Comparison of ENCODE assay signal across 9 mouse cellular contexts in genomic region chr6:50526597-50527024, GRCm38 (mm10). TPM values are rescaled to one million over a fixed set of nuclear protein-coding genes. Genes with fewer than 3 reads are reported as not detected.
DNase-seq lines count a peak whose midpoint lies in the region; ATAC-seq lines count a peak whose summit lies in the region.
"Had no signal": no experiment of that assay in that cellular context is flagged by ENCODE, and none has a peak within 500 bp of the region (broad histone marks: within the 10 kb centered on the region; RNA-seq: fewer than 3 reads in every experiment).

No protein-coding gene starts in this region.

- peak; percentile 79 for ATAC-seq in erythroid progenitor cell, adult 5-6 weeks (replicated peaks; ENCODE audit: low FRiP score, poor library complexity, severe bottlenecking)
- peak; percentile 56; the same call in 1 of the 2 replicates for ATAC-seq in intestine, embryonic 16.5 days
- no peak for ATAC-seq in limb, embryonic 11.5 days (ENCODE audit: insufficient number of reproducible peaks, low FRiP score, low TSS enrichment, low read depth)
- no peak for ATAC-seq in neural tube, embryonic 11.5 days (ENCODE audit: insufficient read depth, low FRiP score, low TSS enrichment)

- no peaks in the 10 kb centered on the region for H3K9me3 ChIP-seq in intestine, embryonic 16.5 days (ENCODE audit: control insufficient read depth, low read length)
- H3K9me3 ChIP-seq in limb, embryonic 11.5 days (ENCODE audit: control insufficient read depth, low read length), result no peaks in the 10 kb centered on the region
- H3K9me3 ChIP-seq in neural tube, embryonic 11.5 days (ENCODE audit: control insufficient read depth, low read length), result no peaks in the 10 kb centered on the region
- H3K9me3 ChIP-seq: heart, embryonic 15.5 days had no signal

- no peak overlapping the region for H3K27ac ChIP-seq in intestine, embryonic 16.5 days (ENCODE audit: low read length)
- no peak overlapping the region for H3K27ac ChIP-seq in limb, embryonic 11.5 days (replicated peaks; ENCODE audit: low read depth, low read length)
- H3K27ac ChIP-seq in neural tube, embryonic 11.5 days (ENCODE audit: low read depth, low read length), result no peak overlapping the region
- H3K27ac ChIP-seq: heart, embryonic 15.5 days had no signal

- peaks cover 7% of the 10 kb centered on the region; the same call in 1 of the 2 replicates for H3K4me1 ChIP-seq in intestine, embryonic 16.5 days (ENCODE audit: control insufficient read depth, insufficient read depth, low read length)
- H3K4me1 ChIP-seq in limb, embryonic 11.5 days (ENCODE audit: control insufficient read depth, insufficient read depth, low read length), result no peaks in the 10 kb centered on the region
- no peaks in the 10 kb centered on the region for H3K4me1 ChIP-seq in neural tube, embryonic 11.5 days (ENCODE audit: control insufficient read depth, insufficient read depth, low read length)
- H3K4me1 ChIP-seq: heart, embryonic 15.5 days had no signal

- no peak overlapping the region for H3K4me2 ChIP-seq in intestine, embryonic 16.5 days (ENCODE audit: low read depth, low read length)
- no peak overlapping the region for H3K4me2 ChIP-seq in limb, embryonic 11.5 days (ENCODE audit: low read depth, severe bottlenecking)
- H3K4me2 ChIP-seq in neural tube, embryonic 11.5 days (ENCODE audit: low read depth), result no peak overlapping the region
- H3K4me2 ChIP-seq: heart, embryonic 15.5 days had no signal

- no peak overlapping the region for H3K4me3 ChIP-seq in intestine, embryonic 16.5 days (ENCODE audit: low read length)
- H3K4me3 ChIP-seq in limb, embryonic 11.5 days (ENCODE audit: low read depth, low read length), result no peak overlapping the region
- H3K4me3 ChIP-seq in neural tube, embryonic 11.5 days (ENCODE audit: low read depth, low read length), result no peak overlapping the region
- H3K4me3 ChIP-seq: heart, embryonic 15.5 days had no signal

- WGBS in intestine, embryonic 16.5 days, result 27% methylated on average over 7 of the region's 7 CpGs
- 27% methylated on average over 7 of the region's 7 CpGs for WGBS in limb, embryonic 11.5 days
- WGBS in neural tube, embryonic 11.5 days, result 29% methylated on average over 7 of the region's 7 CpGs

- H3K27me3 ChIP-seq in intestine, embryonic 16.5 days (replicated peaks; ENCODE audit: control insufficient read depth, insufficient read depth, low read length), result no peaks in the 10 kb centered on the region
- no peaks in the 10 kb centered on the region for H3K27me3 ChIP-seq in limb, embryonic 11.5 days (ENCODE audit: control insufficient read depth, insufficient read depth, low read length)
- H3K27me3 ChIP-seq in neural tube, embryonic 11.5 days (ENCODE audit: control insufficient read depth, insufficient read depth, low read length), result no peaks in the 10 kb centered on the region
- H3K27me3 ChIP-seq: heart, embryonic 15.5 days had no signal

- DNase-seq in urinary bladder, postnatal 25 days (ENCODE audit: low spot score), result peak; percentile 73
- DNase-seq in urinary bladder, postnatal 10 days (ENCODE audit: low spot score), result no peak
- DNase-seq in c-Kit-negative CD71-positive TER-119-positive erythroid progenitor cells, embryonic 14.5 days (ENCODE audit: low read depth, low spot score), result peak; percentile 41
- DNase-seq in limb, embryonic 11.5 days (ENCODE audit: low spot score), result peak; percentile 79
- DNase-seq in neural tube, embryonic 11.5 days (ENCODE audit: low spot score), result peak; percentile 59
- DNase-seq in thymus, postnatal 25 days, result peak; percentile 67

- no peak overlapping the region for H3K9ac ChIP-seq in intestine, embryonic 16.5 days (ENCODE audit: low read depth, low read length)
- no peak overlapping the region for H3K9ac ChIP-seq in limb, embryonic 11.5 days (ENCODE audit: low read length)
- no peak overlapping the region for H3K9ac ChIP-seq in neural tube, embryonic 11.5 days (ENCODE audit: low read length)
- H3K9ac ChIP-seq: heart, embryonic 15.5 days had no signal

- H3K36me3 ChIP-seq in intestine, embryonic 16.5 days (ENCODE audit: control insufficient read depth, insufficient read depth, low read length), result no peaks in the 10 kb centered on the region
- no peaks in the 10 kb centered on the region for H3K36me3 ChIP-seq in limb, embryonic 11.5 days (ENCODE audit: control insufficient read depth, insufficient read depth, low read length)
- H3K36me3 ChIP-seq in neural tube, embryonic 11.5 days (ENCODE audit: control insufficient read depth, insufficient read depth, low read length), result no peaks in the 10 kb centered on the region
- H3K36me3 ChIP-seq: heart, embryonic 15.5 days had no signal

RNA-seq across cellular contexts. Expression of gene Cycs, which starts 39.7 kb away (rescaled TPM):
- total RNA-seq in erythroid progenitor cell, adult 5-6 weeks (2015; ENCODE audit: low replicate concordance), result 23.1 and 31.4 TPM in 2 replicates
- 21.3 and 28.6 TPM in 2 replicates for total RNA-seq in erythroid progenitor cell, adult 5-6 weeks (2017; ENCODE audit: low replicate concordance)
- polyA plus RNA-seq in intestine, embryonic 16.5 days (2015; fragmentation: Nextera tagmentation; extraction: Ambion mirVana), result 79.0 and 88.1 TPM in 2 replicates
- 70.6 and 73.7 TPM in 2 replicates for polyA plus RNA-seq in limb, embryonic 11.5 days (2014; fragmentation: Nextera tagmentation; extraction: Ambion mirVana)
- polyA plus RNA-seq in neural tube, embryonic 11.5 days (2014; fragmentation: Nextera tagmentation; extraction: Ambion mirVana), result 71.7 and 72.1 TPM in 2 replicates

Comparison
In these comparisons a context has a peak if more than half of its experiments do, and no peak if none do; other contexts are left out.
1. ATAC-seq: peak in erythroid progenitor cell, adult 5-6 weeks (single experiment) and intestine, embryonic 16.5 days (single experiment); none in limb, embryonic 11.5 days (single experiment) and neural tube, embryonic 11.5 days (single experiment).